Mouse (Mus musculus) adrenal gland, postnatal 25 days (tissue): ENCODE data around the gene Rin2. TPM values are rescaled to one million over a fixed set of nuclear protein-coding genes. Genes with fewer than 3 reads are reported as not detected.

ENCODE experiments used
- DNase-seq: peaks from one replicate; pipeline ENCODE4 v3.0.0; 2021; ENCODE audit warnings: mixed read lengths
- total RNA-seq: library from RNA; stranded (reverse); gene quantifications from 2 replicates; pipeline ENCODE4 v1.2.3, GENCODE M21; 2021

Gene Rin2
- total RNA-seq, 1 experiment from 2014 or later, result 30.9 TPM

DNA sequence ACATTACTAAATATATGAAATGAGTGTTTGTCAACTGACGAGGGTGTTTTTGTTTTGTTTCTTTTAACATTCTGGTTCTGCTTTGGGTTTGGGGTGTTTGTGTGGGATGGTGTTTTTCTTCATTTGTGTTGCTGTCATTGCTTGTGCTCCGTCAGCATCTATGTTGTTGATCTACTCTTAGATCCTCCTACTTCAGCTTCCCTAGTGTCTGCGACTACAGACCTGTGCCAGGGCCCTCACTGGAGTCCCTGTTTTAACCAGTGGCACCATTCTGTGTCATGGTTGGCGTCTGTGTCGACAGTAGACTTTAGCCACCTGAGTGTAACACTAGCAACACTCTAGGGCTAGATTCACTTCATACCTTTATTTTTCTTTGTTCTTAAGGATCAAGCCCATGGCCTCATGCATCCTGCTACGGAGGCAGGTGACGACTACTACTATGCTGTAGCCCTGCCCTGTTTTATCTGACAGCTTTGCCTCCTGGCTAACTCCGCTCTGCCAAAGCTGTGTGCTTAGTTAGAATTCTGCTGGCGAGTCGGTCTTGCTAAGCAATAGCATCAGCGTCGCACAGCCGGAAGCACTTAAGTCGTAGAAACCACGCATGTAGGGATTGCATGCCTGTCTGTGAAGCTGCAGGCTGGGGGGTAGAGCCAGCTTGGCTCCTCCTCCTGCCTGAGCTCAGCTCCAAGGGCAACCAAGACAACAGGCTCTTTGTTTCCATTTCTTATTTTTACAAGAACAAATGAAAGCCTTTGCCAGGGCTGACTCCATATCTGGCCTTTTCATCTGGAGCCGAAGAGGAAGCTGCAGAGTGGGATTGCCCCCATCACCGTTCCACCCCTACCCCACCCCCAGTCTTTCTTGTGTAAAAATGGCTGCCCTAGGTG, 157.2 kb downstream of the Rin2 start:
- DNase-seq, result peak; percentile 26

- DNase-seq, result no peak
Observed at GRCm38 (mm10) chr2:145832836-145833221, 157.8 kb downstream of the Rin2 start.

- no peak for DNase-seq
Observed at GRCm38 (mm10) chr2:145833341-145833740, 158.3 kb downstream of the Rin2 start.

DNA sequence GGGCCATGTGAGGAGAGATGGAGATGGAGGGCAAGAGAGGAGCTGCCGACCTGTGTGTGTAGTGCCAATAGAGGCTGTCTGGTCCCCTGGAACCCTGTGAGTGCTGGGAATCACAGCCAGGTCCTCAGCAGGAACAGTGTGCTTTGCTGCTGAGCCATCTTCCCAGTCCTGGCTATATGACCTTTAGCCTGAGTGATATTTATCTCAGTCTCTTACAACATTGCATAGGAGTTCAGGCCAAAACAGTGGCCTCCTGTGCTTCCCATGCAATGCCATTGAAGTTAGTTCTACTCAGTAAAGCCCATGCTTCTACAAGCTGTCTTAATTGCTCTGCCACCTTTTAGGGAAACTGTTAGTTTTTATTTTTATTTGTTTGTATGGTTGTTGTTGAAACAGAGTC, 160.9 kb downstream of the Rin2 start:
- DNase-seq, result no peak

DNA sequence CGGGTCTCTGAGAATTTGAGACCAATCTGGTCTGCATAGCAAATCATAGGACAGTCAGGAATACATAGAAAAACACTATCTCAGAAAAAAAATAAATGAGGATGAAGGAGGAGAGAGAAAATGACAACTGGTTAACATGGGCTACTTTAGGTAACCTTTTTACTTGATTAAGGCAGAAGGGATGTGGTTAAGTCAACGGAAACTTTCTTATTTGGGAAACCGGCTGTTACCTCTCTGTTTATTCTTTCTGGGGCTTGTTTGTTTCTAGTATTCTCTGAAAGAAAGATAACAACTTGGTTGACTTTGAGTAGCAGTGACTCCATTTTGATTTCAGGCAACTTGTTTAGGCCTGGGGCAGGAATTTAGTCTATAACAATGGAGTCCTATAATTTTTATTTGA, 163.7 kb downstream of the Rin2 start:
- DNase-seq, result no peak

GRCm38 (mm10) chr2:145839565-145840315, 164.7 kb downstream of the Rin2 start:
- DNase-seq, result no peak

GRCm38 (mm10) chr2:145840320-145840719, 165.3 kb downstream of the Rin2 start:
- no peak for DNase-seq

DNA sequence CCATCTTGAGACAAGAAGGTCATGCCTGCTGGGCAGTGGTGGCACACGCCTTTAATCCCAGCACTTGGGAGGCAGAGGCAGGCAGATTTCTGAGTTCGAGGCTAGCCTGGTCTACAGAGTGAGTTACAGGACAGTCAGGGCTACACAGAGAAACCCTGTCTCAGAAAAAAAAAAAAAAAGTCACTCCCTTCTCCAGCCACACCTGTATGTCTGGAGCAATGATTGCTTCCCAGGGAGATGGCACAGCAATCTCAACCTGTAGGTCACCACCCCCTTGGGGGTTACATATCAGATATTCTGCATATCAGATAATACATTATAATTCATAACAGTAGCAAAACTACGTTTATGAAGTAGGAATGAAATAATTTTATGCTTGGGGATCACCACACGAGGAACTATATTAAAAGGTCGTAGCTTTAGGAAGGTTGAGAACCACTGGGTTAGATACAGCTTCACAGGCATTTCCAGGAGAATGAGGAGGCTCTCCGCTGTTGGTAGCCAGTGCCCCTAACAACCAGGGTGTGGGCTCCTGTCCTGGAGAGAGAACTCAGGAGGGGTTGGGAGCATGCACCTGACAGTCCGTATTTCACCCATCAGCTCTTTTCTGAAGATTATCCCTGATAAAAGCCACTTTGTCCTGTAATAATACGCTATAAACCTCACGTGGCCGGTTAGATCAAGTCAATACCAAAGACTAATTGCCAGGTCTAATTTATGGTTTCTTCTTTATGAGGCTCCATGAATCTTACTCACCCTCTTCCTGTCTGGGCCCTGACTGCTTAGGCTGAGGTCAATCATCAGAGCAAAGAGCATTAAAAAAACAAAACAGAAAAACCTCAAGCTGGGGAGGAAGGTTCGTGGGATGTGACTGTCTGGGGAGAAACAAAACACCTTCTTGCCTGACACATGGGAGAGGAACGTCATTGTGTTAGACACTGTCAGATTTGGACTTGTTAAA, 166.2 kb downstream of the Rin2 start:
- no peak for DNase-seq

DNA sequence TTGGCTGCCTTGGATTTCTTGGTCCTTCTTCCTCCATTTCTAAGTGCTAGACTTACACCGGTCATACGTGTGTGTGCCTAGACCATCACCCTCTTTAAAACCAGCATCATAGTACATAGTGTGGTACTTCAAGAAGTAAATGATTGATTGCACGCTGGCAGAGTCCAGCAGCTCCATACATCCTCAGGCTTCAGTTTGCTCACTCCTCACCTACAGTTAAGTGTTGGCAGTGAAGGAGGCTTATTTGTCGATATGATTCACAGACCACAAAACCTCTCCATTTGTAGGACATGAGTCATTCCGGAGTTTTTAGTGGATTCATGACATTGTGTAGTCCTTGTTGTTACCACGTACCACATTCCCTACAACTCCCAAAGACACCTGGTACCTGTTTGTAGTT, 168.3 kb downstream of the Rin2 start:
- no peak for DNase-seq

- DNase-seq, result no peak
Observed at GRCm38 (mm10) chr2:145846595-145846994, 171.6 kb downstream of the Rin2 start.

GRCm38 (mm10) chr2:145849170-145849905, 174.3 kb downstream of the Rin2 start:
- DNase-seq, result no peak

DNA sequence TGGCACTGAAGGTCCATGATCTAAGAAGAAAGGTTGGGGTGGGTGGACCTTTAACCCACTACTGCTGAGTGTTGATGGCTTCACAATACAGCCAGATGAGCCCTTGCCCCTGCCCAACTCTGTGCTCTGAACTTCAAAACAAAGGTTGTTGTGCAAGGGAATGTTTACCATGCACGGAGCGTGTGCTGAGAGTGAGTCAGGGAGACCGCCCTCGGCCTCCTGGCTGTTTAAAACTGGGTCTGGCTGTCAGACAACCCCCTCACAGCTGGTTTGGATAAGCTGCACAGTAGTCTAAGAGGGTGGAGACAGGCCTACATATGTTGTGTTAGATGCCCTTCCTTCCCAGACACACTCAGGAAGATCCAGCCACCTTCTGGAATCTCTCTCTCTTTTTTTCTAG, 175.8 kb downstream of the Rin2 start:
- no peak for DNase-seq

DNA sequence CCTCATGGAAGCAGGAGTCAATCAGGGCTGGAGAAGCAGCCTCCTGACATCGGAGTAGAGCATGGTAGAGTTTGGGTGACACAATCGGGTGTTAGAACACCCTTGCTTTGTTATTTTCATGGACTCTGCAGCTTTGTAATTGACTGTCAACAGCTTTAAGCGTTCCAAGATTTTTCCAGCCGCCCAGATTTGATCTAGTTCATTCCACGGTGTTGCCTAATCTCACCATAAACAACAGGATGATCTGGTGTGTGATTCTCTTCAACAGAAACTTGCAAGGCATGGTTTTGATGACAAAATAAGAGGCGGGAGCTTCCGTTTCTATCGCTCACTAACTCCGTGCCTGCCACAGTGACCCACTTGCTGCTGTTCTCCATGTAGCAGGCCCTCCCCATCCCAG, 180.8 kb downstream of the Rin2 start:
- no peak for DNase-seq

- peak; percentile 37 for DNase-seq
Observed at GRCm38 (mm10) chr2:145857864-145858263, 182.8 kb downstream of the Rin2 start.

- DNase-seq, result peak; percentile 20
Observed at GRCm38 (mm10) chr2:145859442-145859931, 184.5 kb downstream of the Rin2 start.

- peak; percentile 88 for DNase-seq
Observed at GRCm38 (mm10) chr2:145859932-145860801, 185.2 kb downstream of the Rin2 start.

DNA sequence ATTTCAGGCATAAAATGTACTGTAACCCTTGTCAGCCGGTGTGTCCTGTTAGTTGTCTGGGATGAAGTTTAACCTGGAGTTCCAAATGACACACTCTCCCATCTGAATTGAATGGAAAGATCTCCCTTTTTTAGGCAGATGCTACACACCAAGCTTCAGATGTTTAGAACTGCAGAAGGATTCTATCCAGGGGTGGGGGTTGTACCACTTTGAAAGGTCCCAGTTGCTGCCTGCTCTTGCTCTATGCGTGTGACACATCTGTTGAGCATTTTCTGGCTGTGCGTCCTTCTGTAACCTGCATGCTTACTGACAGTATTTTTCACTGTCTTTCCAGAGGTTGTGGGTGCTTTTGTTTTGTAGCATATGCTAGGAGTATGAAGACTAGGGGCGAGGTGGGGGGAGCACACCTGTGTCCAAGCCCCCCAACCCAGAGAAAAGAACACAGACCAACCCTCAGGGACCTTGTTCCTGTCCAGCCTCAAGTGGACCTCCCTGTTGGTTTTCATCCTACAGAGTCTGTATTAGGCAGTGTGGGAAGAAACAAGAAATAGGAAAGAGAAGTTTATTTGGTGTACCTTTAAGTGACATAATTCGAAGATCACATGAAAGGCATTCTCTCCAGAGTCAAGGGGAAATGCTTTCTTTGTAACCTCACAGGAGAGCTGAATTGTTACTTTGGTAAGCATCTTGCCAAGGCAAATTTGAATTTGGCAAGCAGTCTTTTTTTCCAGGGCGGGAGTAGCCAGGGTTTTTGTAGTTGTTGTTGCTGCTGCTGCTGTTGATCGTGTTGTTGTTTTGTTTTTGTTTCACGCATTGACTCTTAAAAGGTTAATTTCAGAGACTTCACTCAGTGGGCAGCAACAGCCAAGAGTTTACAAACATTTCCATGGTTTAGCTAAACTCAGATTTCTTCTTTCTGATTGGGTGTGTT, 186.4 kb downstream of the Rin2 start:
- no peak for DNase-seq

DNA sequence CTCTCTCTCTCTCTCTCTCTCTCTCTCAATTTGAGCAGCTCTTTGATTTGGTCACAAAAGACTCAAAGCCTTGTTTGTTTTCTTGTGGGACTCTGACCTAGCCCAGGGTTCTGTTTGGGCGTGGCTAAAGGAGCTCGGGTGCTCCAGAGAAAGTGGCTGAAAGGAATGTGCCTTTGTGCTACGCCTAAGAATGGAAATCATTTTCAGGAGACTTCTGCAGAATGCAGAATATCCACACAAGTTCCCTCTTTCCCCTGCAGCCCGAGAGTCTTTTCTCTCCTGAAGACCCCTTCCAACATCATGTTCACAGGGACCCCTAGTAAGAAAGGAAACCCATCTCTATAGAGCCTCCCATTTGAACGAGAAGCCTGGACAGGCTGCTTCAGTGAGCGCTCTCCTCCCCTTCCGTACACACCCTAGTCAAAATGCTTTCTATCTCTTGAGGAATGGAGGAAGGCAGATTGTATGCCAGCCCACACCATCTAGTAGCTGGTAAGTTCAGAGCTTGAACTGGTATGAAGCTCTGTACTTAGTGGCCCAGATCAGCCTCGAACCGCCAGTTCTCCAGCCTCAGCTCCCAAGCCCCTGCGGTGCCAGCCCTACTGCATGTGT, 187.3 kb downstream of the Rin2 start:
- no peak for DNase-seq

DNA sequence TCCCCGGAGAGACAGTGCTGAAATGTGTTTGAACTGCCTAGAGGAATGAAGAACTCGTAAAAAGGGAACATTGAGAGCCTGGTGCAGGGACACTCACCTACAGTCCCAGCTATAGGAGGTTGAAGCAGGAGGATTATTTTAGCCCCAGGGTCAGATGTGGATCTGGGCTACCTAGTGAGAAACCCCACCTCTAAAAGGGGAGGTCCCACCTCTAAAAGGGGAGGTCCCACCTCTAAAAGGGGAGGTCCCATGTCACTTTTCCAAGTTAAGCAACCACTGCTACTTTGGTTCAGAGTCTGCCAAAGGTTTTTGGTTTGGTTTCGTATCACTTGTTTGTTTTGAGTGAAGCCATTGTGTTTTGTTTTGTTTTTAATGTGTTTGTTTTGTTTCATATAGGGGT, 190.3 kb downstream of the Rin2 start:
- no peak for DNase-seq
